Mouse (Mus musculus) T-cell, adult 66 days (primary cell): ENCODE results near the gene Cnppd1. TPM values are rescaled to one million over a fixed set of nuclear protein-coding genes. Genes with fewer than 3 reads are reported as not detected.

ENCODE experiments used
- total RNA-seq, 2 experiments: library from RNA; stranded (reverse); gene quantifications; 3 replicates in 1 of 2; 4 replicates in 1 of 2; pipeline ENCODE4 v1.2.4; 2023

Cnppd1 gene
- 100 to 1,000 TPM; 118 to 134 TPM for total RNA-seq

GRCm38 (mm10) chr1:75142301-75143261 lies at the start of gene Cnppd1, which contains the start of gene Retreg2:
Gene Cnppd1 (minus strand): TSS chr1:75142711.
Gene Retreg2 (plus strand): TSS chr1:75142778.

GRCm38 (mm10) chr1:75191622-75192402 lies 49.3 kb upstream of the Cnppd1 start, which contains the start of the genes Ankzf1 and Atg9a:
Gene Ankzf1 (plus strand): TSS chr1:75192151.
Gene Atg9a (minus strand): TSS chr1:75192196.

GRCm38 (mm10) chr1:75180105-75180590 lies 37.6 kb upstream of the Cnppd1 start, which contains the start of gene Abcb6:
Gene Abcb6 (minus strand): TSS chr1:75180392.

GRCm38 (mm10) chr1:75168472-75169464 lies 26.3 kb upstream of the Cnppd1 start, which contains the start of gene Zfand2b:
Gene Zfand2b (plus strand): TSS chr1:75168646.

GRCm38 (mm10) chr1:75133421-75134207 lies 8.9 kb downstream of the Cnppd1 start, which contains the start of gene Slc23a3:
Gene Slc23a3 (minus strand): TSS chr1:75133890.

GRCm38 (mm10) chr1:75124346-75125321 lies 17.9 kb downstream of the Cnppd1 start, which contains the start of gene Nhej1:
Gene Nhej1 (minus strand): TSS chr1:75125200.

Other genes with a start within 250 kb of the Cnppd1 start
- not detected for gene Cryba2, start 249.6 kb downstream of the Cnppd1 start, total RNA-seq
- gene Cfap65, start 207.1 kb downstream of the Cnppd1 start, total RNA-seq: not detected
- gene Ihh, start 191.0 kb downstream of the Cnppd1 start, total RNA-seq: under 1 TPM; 0.59 to 0.64 TPM
- 1 to 10 TPM; 3.6 to 4.3 TPM for gene Nhej1, start 17.5 kb downstream of the Cnppd1 start, total RNA-seq
- gene Slc23a3, start 8.8 kb downstream of the Cnppd1 start, total RNA-seq: 1 to 10 TPM; 3.7 to 6.2 TPM
- 10 to 100 TPM; 85.6 to 90.8 TPM for gene Retreg2, start 67 bp upstream of the Cnppd1 start, total RNA-seq
- gene Zfand2b, start 25.9 kb upstream of the Cnppd1 start, total RNA-seq: 10 to 100 TPM; 43.9 to 45.9 TPM
- gene Abcb6, start 37.7 kb upstream of the Cnppd1 start, total RNA-seq: 1 to 10 TPM; 3.3 to 4.0 TPM
- 10 to 100 TPM; 27.4 to 33.6 TPM for gene Ankzf1, start 49.4 kb upstream of the Cnppd1 start, total RNA-seq
- gene Atg9a, start 49.5 kb upstream of the Cnppd1 start, total RNA-seq: 10 to 100 TPM; 36.3 to 39.0 TPM
- gene Glb1l, start 68.1 kb upstream of the Cnppd1 start, total RNA-seq: 10 to 100 TPM in 1 of 2 experiments, 1 to 10 TPM in 1; 5.7 to 10.9 TPM
- gene Stk16, start 68.1 kb upstream of the Cnppd1 start, total RNA-seq: 10 to 100 TPM; 83.1 to 89.6 TPM
- gene Tuba4a, start 77.2 kb upstream of the Cnppd1 start, total RNA-seq: 100 to 1,000 TPM; 198 to 206 TPM
- gene A630095N17Rik, start 89.4 kb upstream of the Cnppd1 start, total RNA-seq: not detected
- gene Dnajb2, start 93.7 kb upstream of the Cnppd1 start, total RNA-seq: 10 to 100 TPM; 39.4 to 43.1 TPM
- under 1 TPM; 0.27 to 0.55 TPM for gene Ptprn, start 121.8 kb upstream of the Cnppd1 start, total RNA-seq
- not detected for gene Resp18, start 135.7 kb upstream of the Cnppd1 start, total RNA-seq
- gene Dnpep, start 175.3 kb upstream of the Cnppd1 start, total RNA-seq: 10 to 100 TPM; 47.0 to 47.1 TPM
- not detected for gene Des, start 217.6 kb upstream of the Cnppd1 start, total RNA-seq
- gene Speg, start 232.6 kb upstream of the Cnppd1 start, total RNA-seq: 1 to 10 TPM in 1 of 2 experiments, under 1 TPM in 1; 0.56 to 2.0 TPM